Mouse (Mus musculus) cerebellum, adult 11-12 months (tissue): ENCODE results near the gene Fam117b.

Experiments used
- DNase-seq: peaks from one replicate; pipeline ENCODE4 v3.0.0; 2022

Gene Fam117b

DNA sequence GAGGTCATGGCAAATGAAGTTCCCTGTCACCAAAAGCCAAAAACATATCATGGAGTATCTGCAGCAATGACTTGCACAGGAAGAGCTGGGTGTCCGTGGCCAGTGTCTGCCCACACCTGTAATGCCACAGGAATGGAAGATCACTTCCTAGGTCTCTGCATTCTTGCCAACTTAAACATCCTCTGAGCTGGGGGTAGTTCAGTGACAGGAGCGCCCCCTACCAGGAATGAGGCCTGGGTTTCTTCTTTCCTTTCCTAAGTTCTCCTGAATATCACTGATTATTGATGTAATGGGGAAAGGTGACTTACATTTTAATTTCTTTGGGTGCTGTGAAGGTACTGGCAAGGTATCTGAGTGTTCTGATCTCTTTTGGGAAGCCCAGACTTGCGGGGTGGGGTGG lies 82.8 kb downstream of the Fam117b start:
- DNase-seq, result no peak

DNA sequence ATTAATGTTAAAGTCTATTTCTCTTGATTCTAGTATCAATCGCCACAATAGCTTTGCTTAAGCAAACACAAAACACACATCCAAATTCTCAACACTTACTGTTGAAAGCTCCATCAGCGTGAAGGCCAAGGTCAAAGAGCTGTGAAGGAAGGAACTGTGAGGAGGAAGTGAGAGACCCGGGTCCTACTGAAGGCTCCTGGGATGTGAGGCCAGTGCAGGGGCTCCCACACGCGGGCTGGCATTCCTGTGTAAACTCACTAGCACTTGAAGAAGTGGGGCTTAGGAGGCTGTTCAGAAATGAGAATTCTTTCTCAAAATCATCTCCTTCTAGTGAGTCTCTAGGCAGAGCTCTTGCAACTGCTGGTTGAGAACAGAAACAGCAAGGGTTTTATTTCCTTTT lies 84.5 kb downstream of the Fam117b start:
- DNase-seq, result no peak

DNA sequence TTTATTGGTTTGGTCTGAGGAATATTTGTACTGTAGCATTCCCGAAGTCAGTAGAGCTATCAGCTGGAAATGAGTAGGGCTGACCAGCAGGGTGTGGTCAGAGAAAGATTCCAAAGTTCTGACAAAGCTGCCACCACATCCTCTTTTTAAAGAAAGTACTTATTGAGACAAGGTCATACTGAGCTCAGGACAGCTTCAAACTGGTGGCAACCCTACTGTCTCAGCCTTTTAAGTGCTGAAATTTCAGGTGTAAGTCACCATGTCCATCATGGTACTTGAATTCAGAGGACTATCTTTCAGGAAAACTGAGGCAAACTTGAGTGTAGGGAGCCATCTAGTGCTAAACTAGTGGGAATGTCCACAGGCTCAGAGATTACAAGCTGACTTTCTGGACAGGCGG lies 87.5 kb downstream of the Fam117b start:
- DNase-seq, result no peak

DNA sequence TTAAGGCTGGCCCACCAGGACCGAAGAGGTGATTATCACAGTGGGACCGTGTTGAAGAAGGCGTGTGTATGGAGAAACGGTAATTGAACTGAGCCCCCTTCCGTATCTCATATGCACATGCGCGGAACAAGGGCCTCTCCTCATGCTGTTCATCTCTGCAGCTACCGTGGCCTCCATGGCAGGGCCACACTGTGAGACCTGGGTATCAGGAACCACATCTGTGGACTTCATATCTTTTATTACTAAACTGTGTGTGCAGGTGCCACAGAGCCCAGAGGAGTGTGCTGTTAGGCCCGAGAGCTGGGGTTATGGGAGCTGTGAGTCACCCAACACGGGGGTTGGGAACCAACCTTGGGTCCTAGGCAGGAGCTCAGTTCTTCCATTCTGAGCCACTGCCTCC lies 94.5 kb downstream of the Fam117b start:
- no peak for DNase-seq

DNA sequence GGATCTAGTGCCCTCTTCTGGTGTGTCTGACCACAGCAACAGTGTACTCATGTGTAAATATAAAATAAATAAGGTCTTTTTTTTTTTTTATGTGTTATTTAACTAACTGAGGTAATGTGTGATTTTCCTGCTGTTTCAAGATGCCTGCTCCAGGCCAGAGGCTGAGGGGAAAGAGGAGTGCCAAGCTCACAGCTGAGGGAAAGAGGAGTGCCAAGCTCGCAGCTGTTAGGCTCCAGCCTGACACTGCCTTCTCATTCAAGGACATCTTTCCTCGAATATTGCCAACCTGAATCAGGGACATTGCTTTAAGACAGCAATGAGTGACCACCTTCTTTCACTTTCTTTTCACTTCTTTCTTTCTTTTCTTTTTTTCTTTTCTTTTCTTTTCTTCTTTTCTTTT lies 95.9 kb downstream of the Fam117b start:
- DNase-seq, result no peak

DNA sequence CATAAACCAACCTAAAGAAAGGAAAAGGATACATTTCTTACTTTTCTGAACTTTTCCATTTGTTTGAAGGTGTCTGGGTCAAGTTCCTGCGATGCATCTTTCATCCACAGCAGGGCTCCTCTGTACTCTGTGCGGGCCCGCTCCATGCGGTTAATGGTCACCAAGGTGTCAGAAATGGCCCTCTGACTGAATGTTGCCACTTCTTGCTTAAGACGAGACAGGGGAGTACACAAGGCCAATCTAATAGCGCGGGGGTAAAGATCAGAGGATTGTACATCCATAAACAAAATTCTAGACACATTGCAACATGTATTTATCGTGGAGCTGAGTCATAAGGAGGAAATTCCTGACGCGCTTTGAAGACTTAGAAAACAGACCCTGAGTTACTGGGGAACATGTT lies 101.0 kb downstream of the Fam117b start:
- no peak for DNase-seq

DNA sequence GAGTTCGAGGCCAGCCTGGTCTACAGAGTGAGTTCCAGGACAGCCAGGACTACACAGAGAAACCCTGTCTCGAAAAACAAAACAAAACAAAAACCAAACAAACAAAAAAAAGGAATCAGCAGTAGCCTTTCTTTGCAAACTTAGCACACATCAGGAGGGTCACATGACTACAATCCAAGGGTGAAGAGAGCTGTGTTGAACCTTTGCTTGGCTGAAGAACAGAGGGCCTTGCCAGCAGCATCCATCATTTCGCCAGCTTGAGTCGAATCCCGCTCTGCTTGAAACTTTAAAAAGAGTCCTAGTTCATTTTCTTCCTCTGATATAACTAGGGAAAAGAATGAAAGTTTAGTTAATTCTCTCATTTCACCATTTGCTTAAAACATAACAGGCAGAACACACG lies 102.7 kb downstream of the Fam117b start:
- no peak for DNase-seq

DNA sequence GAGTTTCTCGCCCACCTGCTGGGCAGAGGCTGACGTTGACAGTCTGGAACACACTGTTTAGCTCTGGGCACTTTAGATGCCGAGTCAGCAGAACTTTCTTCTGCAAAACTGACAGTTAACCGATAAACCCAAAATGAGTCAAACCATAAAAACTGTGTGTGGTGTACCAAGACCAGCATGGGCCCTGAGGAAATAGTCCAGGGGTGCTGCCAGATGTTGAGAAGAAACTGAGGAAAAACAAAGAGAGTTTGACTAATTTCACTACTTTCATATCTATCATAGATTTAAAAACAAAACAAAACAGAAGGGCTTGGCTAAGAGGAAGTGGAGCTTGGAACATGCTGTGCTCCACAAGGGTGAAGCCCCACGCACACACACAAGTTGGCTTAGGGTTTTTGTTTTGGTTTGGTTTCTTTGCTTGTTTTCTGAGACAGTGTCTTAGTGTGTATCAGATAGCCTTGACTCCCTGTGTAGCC lies 103.4 kb downstream of the Fam117b start:
- no peak for DNase-seq

DNA sequence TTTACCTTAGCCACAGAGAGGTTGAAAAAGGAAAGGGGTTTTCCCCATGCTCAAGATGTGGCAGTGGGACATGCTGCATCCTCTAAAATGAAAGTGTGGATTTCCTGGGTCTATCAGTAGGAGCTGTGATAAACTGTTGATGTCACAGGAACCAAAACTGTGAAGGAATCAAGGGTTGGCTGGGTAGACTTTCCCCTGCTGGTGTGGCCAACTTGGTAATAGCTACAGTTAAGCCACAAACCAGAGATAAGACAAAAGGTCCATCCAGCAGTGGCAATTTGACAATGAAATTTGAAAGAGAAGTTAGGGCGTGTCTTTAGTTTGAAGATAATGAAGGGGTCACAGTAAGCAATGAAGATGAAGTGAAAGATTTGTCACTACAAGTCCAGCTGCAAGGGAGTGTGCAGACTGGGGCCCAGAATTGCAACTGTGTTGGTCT lies 104.2 kb downstream of the Fam117b start:
- no peak for DNase-seq
